Mouse (Mus musculus) megakaryocyte, embryonic 14.5 days (primary cell): ENCODE data around the gene S100a3.

Source experiments
- FLI1 ChIP-seq: IDR thresholded peaks from 2 replicates; pipeline ENCODE4 v1.6.1; 2012; ENCODE audit warnings: low read length, inconsistent platforms, mixed read lengths
- GATA1 ChIP-seq: IDR thresholded peaks from 3 replicates; pipeline ENCODE4 v1.6.1; 2012; ENCODE audit warnings: mixed read lengths, low read length, inconsistent platforms, borderline replicate concordance

GRCm38 (mm10) chr3:90597736-90598135 is 37.4 kb downstream of the S100a3 start:
- TF ChIP-seq GATA1 (no peak), FLI1 (no peak)
